Mouse (Mus musculus): ENCODE measurements around the gene Inpp4b. TPM values are rescaled to one million over a fixed set of nuclear protein-coding genes. Genes with fewer than 3 reads are reported as not detected.

The Inpp4b gene
- polyA plus RNA-seq (2015; fragmentation: Illumina TruSeq; extraction: RNeasy Lipid Tissue Mini Kit (QIAGEN cat#74804); ENCODE audit: insufficient read depth, low replicate concordance) = 59.1 TPM

DNA sequence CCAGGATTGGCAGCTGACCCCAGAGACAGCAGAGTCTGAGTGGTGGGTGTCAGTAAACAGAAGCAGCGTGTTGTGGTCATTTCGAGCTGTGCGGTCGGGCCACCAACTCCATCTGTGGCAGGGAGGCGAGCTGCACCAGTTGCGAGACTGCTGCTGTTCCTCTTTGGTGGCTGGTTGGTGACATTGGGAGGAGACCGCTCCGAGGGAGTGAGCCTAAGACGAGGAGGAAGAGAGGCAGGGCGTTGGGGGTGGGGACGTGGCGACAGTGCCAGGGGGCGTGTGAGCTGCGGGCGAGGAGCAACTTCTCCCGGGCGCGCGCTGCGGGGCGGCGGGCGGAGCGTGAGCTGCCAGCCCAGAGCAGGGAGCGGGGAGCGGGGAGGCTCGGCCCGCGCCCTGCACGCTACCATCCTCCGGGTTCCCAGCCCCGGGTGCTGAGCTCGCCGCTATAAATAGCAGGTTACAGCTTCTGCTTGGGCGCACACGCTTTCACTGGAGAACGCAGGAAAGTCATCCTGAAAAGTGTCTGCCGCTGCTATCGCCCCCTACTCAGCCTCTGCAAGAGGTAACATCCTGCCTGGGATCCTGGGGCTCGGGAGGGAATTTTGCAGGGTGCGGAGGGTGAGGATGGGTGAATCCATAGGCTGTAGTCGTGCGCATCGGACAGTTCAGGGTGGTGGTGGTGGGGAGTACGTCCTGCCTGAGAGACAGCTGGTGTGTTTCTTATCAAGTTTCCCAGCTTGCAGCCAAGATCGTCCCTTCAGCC, at the start of gene Inpp4b:
Gene Inpp4b, plus strand, starts transcription at position 321 of the 763 bp plus-strand sequence.

Measured in spleen, adult 10 weeks (tissue).